Mouse (Mus musculus) kidney, adult 11 months (tissue): Measurements from ENCODE around the gene Ptgdr2.

Source experiments
- DNase-seq: peaks from one replicate; pipeline ENCODE4 v3.0.0; 2022

The Ptgdr2 gene

GRCm38 (mm10) chr19:10979184-10980168 lies 42.5 kb downstream of the Ptgdr2 start:
- DNase-seq = peak; percentile 54

- DNase-seq = no peak
These were observed 43.2 kb downstream of the Ptgdr2 start for GRCm38 (mm10) chr19:10980210-10980609.

GRCm38 (mm10) chr19:10983146-10983545 lies 46.2 kb downstream of the Ptgdr2 start:
- DNase-seq = no peak

- no peak for DNase-seq
These were observed 47.6 kb downstream of the Ptgdr2 start for GRCm38 (mm10) chr19:10984551-10984950.

- DNase-seq = no peak
These were observed 48.9 kb downstream of the Ptgdr2 start for GRCm38 (mm10) chr19:10985889-10986288.

- no peak for DNase-seq
These were observed 51.6 kb downstream of the Ptgdr2 start for GRCm38 (mm10) chr19:10988563-10988962.

- no peak for DNase-seq
These were observed 53.8 kb downstream of the Ptgdr2 start for GRCm38 (mm10) chr19:10990751-10991150.

GRCm38 (mm10) chr19:10991911-10992310 lies 55.0 kb downstream of the Ptgdr2 start:
- no peak for DNase-seq
